Mouse (Mus musculus): ENCODE measurements around the gene Dalrd3. TPM values are rescaled to one million over a fixed set of nuclear protein-coding genes. Genes with fewer than 3 reads are reported as not detected.

Gene Dalrd3
- polyA plus RNA-seq, 1 experiment from 2014 or later = 44.9 TPM

DNA sequence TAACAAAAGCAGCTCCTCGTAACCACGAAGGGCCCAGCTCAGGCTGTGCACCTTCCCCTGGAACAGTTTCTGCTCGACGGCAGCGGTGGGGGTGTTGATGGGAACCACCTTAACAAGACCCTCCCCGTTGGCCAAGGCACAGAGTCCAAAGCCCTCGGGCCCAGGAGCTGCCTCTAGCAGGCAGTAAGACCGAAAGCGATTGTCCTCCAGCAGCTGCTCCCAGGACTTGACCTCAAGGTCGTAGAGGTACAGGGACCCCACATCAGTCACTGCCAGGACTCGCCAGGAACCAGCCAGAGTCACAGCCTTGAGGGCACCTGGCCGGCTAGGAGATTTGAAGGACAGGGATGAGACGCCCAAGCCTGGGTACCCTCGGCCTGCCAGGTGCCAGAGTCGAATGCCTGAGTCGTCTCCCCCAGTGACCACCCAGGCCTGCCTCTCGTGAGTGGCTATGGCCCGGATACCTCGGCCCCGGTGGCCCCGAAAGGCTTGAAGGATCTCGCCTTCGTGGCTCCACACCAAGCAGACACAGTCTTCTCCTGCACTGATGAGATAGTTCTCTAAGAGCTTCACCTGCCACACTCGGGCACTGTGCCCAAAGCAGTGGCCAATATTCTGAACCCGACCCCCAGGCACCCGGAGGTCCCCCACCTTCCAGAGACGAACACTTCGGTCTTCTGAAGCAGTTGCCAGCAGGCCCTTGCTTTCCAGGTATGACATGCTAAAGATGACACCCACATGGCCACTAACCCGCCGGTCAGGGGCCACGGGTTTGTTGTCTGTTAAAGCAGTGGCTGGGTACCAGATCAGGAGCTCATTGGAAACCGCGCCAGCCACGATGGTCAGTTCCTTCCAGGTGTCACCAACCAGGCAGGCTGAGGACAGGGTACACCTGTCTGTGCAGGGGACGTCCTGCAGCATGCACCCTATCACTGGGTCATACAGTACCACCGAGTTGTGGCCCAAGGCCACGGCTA is 5.9 kb downstream of the Dalrd3 start:
- DNase-seq (ENCODE audit: low spot score) = no peak
- Histone ChIP-seq H3K27me3 (ENCODE audit: control insufficient read depth, insufficient read depth, low read length) (no peaks in the 10 kb centered on the region), H3K27ac (replicated peaks) (no peak overlapping the region), H3K9me3 (ENCODE audit: control insufficient read depth, low read length) (no peaks in the 10 kb centered on the region), H3K4me1 (replicated peaks; ENCODE audit: control insufficient read depth, insufficient read depth) (0 out of 2 replicates have a peak, but pooled peaks cover 2% of the 10 kb centered on the region), H3K4me2 (replicated peaks; ENCODE audit: low read depth) (no peak overlapping the region), H3K9ac (ENCODE audit: low read length) (no peak overlapping the region), H3K4me3 (ENCODE audit: low read depth, low read length) (no peak overlapping the region), H3K36me3 (ENCODE audit: control insufficient read depth, insufficient read depth, low read length) (peaks cover 21% of the 10 kb centered on the region)
- ATAC-seq (ENCODE audit: low FRiP score, low TSS enrichment) = no peak
- WGBS = 73% methylated on average over 37 of the region's 37 CpGs
- TF ChIP-seq CTCF (IDR thresholded peaks at IDR 0.05; ENCODE audit: low read depth) = no peak
- no peak for TF ChIP-seq EP300 (optimal IDR thresholded peaks at IDR 0.05)

DNA sequence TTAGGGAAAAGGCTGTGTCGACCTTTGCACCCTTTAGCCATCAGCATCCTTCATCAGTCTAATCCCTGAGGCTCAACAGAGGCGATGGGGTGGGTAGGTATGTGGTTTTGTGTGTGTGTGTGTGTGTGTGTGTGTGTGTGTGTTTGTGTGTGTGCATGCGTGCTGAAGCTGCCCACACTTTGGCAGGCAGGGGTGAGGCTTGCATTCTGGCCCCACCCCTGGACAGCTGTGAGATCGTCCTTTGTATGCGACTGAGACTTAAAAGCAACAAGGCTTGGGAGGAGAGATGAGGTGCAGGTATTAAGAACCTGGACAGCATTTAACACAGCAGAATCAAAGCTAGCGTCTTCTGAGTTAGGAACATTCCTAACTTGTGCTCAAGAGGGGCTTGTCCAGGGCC is 7.3 kb downstream of the Dalrd3 start:
- Histone ChIP-seq H3K9ac (ENCODE audit: low read length) (peak overlapping the region; percentile 43; the same call in 1 of the 2 replicates), H3K4me3 (ENCODE audit: low read depth, low read length) (no peak overlapping the region), H3K27ac (replicated peaks) (no peak overlapping the region), H3K9me3 (ENCODE audit: control insufficient read depth, low read length) (no peaks in the 10 kb centered on the region), H3K36me3 (ENCODE audit: control insufficient read depth, insufficient read depth, low read length) (peaks cover 15% of the 10 kb centered on the region), H3K4me1 (replicated peaks; ENCODE audit: control insufficient read depth, insufficient read depth) (0 out of 2 replicates have a peak, but pooled peaks cover 2% of the 10 kb centered on the region), H3K4me2 (replicated peaks; ENCODE audit: low read depth) (peak overlapping the region; percentile 78), H3K27me3 (ENCODE audit: control insufficient read depth, insufficient read depth, low read length) (no peaks in the 10 kb centered on the region)
- TF ChIP-seq CTCF (IDR thresholded peaks at IDR 0.05; ENCODE audit: low read depth) = no peak
- no peak for TF ChIP-seq EP300 (optimal IDR thresholded peaks at IDR 0.05)
- ATAC-seq (ENCODE audit: low FRiP score, low TSS enrichment) (no peak), DNase-seq (ENCODE audit: low spot score) (no peak)
- 36% methylated on average over 6 of the region's 6 CpGs for WGBS

DNA sequence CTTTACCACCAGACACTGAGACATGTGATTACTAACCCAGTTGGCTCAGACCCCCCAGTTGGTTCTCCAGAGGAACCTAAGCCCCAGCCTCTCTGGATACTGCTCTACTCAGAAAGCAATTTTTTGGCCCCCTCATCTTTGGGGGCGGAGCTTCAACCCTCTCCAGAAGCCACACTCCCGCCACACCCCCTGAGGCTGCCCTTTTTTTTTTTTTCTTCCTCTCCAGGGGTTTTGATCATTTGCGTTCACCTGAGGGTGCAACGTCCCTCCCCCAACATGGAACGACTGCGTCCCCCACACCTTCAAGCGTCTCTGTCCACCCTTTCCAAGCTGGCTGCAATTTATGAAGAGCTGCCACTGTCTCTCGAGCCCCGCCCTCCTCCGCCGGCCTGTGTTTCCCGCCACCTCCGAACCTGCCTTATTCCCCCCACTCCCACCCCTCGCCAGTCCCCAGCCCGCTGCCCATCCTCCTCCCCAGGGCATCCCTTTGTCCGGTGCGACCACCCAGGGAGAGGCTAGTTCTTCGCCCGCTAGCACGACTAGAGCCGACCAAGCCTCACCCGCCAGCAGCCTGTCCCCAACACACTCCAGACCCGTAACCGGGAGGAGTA is 8.4 kb downstream of the Dalrd3 start:
- H3K4me2 ChIP-seq (replicated peaks; ENCODE audit: low read depth) = peak overlapping the region; percentile 78
- DNase-seq (ENCODE audit: low spot score) (peak; percentile 63), ATAC-seq (ENCODE audit: low FRiP score, low TSS enrichment) (no peak; the same call in 1 of the 2 replicates)
- H3K27me3 ChIP-seq (ENCODE audit: control insufficient read depth, insufficient read depth, low read length) = no peaks in the 10 kb centered on the region
- H3K4me1 ChIP-seq (replicated peaks; ENCODE audit: control insufficient read depth, insufficient read depth) = 0 out of 2 replicates have a peak, but pooled peaks cover 2% of the 10 kb centered on the region
- no peaks in the 10 kb centered on the region for H3K9me3 ChIP-seq (ENCODE audit: control insufficient read depth, low read length)
- H3K27ac ChIP-seq (replicated peaks) = peak overlapping the region; percentile 86
- peaks cover 6% of the 10 kb centered on the region for H3K36me3 ChIP-seq (ENCODE audit: control insufficient read depth, insufficient read depth, low read length)
- TF ChIP-seq CTCF (IDR thresholded peaks at IDR 0.05; ENCODE audit: low read depth) = no peak
- no peak for TF ChIP-seq EP300 (optimal IDR thresholded peaks at IDR 0.05)
- under 1% methylated on average over 24 of the region's 24 CpGs for WGBS
- peak overlapping the region; percentile 85 for H3K9ac ChIP-seq (ENCODE audit: low read length)
- H3K4me3 ChIP-seq (ENCODE audit: low read depth, low read length) = peak overlapping the region; percentile 50

DNA sequence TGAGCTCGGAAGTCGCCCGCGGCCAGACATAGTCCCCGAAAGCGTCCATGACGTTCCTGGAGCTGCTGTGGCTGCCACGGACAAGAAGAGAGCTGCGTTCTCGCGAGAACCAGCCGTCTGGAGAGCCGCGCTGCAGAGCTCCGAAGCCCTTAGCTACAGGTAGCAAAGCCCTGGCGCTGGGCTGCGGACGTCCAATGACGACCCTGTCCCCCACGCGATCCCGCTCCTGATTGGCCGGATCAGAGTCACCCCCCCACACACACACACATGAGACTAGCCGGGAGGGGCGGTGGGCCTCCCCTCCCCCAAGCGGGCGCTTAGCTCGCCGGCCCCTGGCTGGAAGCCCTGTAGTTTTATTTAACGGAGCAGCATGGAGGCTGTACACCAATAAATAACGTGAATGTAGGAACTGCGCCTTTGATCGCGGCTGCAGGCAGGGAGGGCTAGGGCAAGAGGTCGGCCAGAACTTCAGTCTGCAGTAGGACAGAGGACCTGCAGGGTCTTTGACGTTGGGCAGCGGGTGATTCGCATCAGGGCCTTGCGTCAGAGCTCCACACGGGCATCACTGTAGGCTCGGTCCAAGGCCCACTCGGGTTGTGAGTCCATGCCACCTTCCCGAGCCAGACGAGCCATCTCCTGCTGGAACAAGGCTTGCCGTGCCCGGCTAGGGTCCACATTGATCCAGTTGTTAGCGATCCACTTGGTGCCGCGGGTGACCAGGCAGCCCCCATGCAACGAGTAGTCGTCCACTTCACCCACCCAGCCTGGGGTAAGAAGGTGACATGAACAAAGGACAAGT is 9.1 kb downstream of the Dalrd3 start, which contains the start of gene Wdr6:
Gene Wdr6 (minus strand): TSS at position 195 of the 799 bp plus-strand sequence.
- 4% methylated on average over 51 of the region's 51 CpGs for WGBS
- no peaks in the 10 kb centered on the region for H3K9me3 ChIP-seq (ENCODE audit: control insufficient read depth, low read length)
- DNase-seq (ENCODE audit: low spot score) (peak; percentile 93), ATAC-seq (ENCODE audit: low FRiP score, low TSS enrichment) (peak; percentile 94)
- peak within 1 kb of the TSS; percentile 78 for H3K4me2 ChIP-seq (replicated peaks; ENCODE audit: low read depth)
- peak; percentile 96 for TF ChIP-seq EP300 (optimal IDR thresholded peaks at IDR 0.05)
- 0 out of 2 replicates have a peak, but pooled peaks have one; percentile 16 for TF ChIP-seq CTCF (IDR thresholded peaks at IDR 0.05; ENCODE audit: low read depth)
- H3K36me3 ChIP-seq (ENCODE audit: control insufficient read depth, insufficient read depth, low read length) = peaks cover 2% of the 10 kb centered on the region; the same call in 1 of the 2 replicates
- H3K27ac ChIP-seq (replicated peaks) = peak within 1 kb of the TSS; percentile 86
- no peaks in the 10 kb centered on the region for H3K27me3 ChIP-seq (ENCODE audit: control insufficient read depth, insufficient read depth, low read length)
- H3K4me1 ChIP-seq (replicated peaks; ENCODE audit: control insufficient read depth, insufficient read depth) = 0 out of 2 replicates have a peak, but pooled peaks cover 2% of the 10 kb centered on the region
- H3K4me3 ChIP-seq (ENCODE audit: low read depth, low read length) = peak within 1 kb of the TSS; percentile 50
- H3K9ac ChIP-seq (ENCODE audit: low read length) = peak within 1 kb of the TSS; percentile 85

DNA sequence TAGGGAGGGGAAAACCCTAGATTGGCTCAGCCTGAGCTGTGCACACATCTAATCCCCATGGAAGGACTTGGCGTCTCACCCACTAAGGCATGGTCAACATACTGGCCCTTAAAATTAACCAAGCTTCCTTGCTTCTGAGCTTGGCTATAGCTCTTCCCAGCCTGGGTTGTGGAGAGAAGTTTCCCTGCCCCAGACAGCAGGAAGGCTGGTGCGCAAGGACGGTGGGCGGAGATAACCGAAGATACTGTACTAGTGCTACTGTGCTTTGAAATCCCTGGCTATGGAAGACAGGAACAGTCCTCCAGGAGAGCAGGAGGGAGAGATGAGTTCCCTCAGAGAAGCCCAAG is 9.6 kb downstream of the Dalrd3 start:
- Histone ChIP-seq H3K4me3 (ENCODE audit: low read depth, low read length) (peak overlapping the region; percentile 50), H3K9ac (ENCODE audit: low read length) (peak overlapping the region; percentile 85), H3K4me1 (replicated peaks; ENCODE audit: control insufficient read depth, insufficient read depth) (0 out of 2 replicates have a peak, but pooled peaks cover 2% of the 10 kb centered on the region), H3K9me3 (ENCODE audit: control insufficient read depth, low read length) (no peaks in the 10 kb centered on the region), H3K4me2 (replicated peaks; ENCODE audit: low read depth) (peak overlapping the region; percentile 78), H3K27ac (replicated peaks) (peak overlapping the region; percentile 86; the same call in 1 of the 2 replicates), H3K27me3 (ENCODE audit: control insufficient read depth, insufficient read depth, low read length) (no peaks in the 10 kb centered on the region), H3K36me3 (ENCODE audit: control insufficient read depth, insufficient read depth, low read length) (peaks cover 2% of the 10 kb centered on the region; the same call in 1 of the 2 replicates)
- TF ChIP-seq EP300 (optimal IDR thresholded peaks at IDR 0.05) (no peak), CTCF (IDR thresholded peaks at IDR 0.05; ENCODE audit: low read depth) (no peak)
- no peak for DNase-seq (ENCODE audit: low spot score)
- ATAC-seq (ENCODE audit: low FRiP score, low TSS enrichment) = no peak
- WGBS = 54% methylated on average over 5 of the region's 5 CpGs
